Mouse (Mus musculus): ENCODE measurements around the gene Wnt9a.
"Not testable (repeated sequence)": the region's sequence is repeated elsewhere in the genome, so short reads cannot be mapped to it uniquely, and the experiment has no call there.

Wnt9a gene

GRCm38 (mm10) chr11:59306461-59307421 is at the start of gene Wnt9a:
Gene Wnt9a (plus strand): TSS chr11:59306928.
- peak in 1 of 2 experiments; percentile 41 for DNase-seq (ENCODE audit: low spot score in 2 of 2)

GRCm38 (mm10) chr11:59259647-59260046 is 47.1 kb upstream of the Wnt9a start:
- no peak for DNase-seq (ENCODE audit: low spot score in 2 of 2)

- DNase-seq (ENCODE audit: low spot score in 2 of 2) = no peak
Observed at GRCm38 (mm10) chr11:59260706-59261493, 45.8 kb upstream of the Wnt9a start.

- DNase-seq (ENCODE audit: low spot score in 2 of 2) = no peak
Observed at GRCm38 (mm10) chr11:59262308-59262707, 44.4 kb upstream of the Wnt9a start.

- DNase-seq (ENCODE audit: low spot score in 2 of 2) = peak in 1 of 2 experiments; percentile 16
Observed at GRCm38 (mm10) chr11:59263870-59264563, 42.7 kb upstream of the Wnt9a start.

- no peak for DNase-seq (ENCODE audit: low spot score in 2 of 2)
Observed at GRCm38 (mm10) chr11:59264593-59264992, 42.1 kb upstream of the Wnt9a start.

GRCm38 (mm10) chr11:59265154-59265813 is 41.4 kb upstream of the Wnt9a start:
- DNase-seq (ENCODE audit: low spot score in 2 of 2) = no peak

- DNase-seq (ENCODE audit: low spot score in 2 of 2) = no peak
Observed at GRCm38 (mm10) chr11:59266727-59267126, 40.0 kb upstream of the Wnt9a start.

GRCm38 (mm10) chr11:59274184-59274583 is 32.5 kb upstream of the Wnt9a start:
- DNase-seq (ENCODE audit: low spot score in 2 of 2) = no peak

- no peak for DNase-seq (ENCODE audit: low spot score in 2 of 2)
Observed at GRCm38 (mm10) chr11:59276877-59277276, 29.9 kb upstream of the Wnt9a start.

GRCm38 (mm10) chr11:59278047-59278446 is 28.7 kb upstream of the Wnt9a start:
- DNase-seq (ENCODE audit: low spot score in 2 of 2) = no peak

GRCm38 (mm10) chr11:59282111-59282510 is 24.6 kb upstream of the Wnt9a start:
- no peak for DNase-seq (ENCODE audit: low spot score in 2 of 2)

- DNase-seq (ENCODE audit: low spot score in 2 of 2) = no peak
Observed at GRCm38 (mm10) chr11:59282933-59283332, 23.8 kb upstream of the Wnt9a start.

GRCm38 (mm10) chr11:59284146-59284545 is 22.6 kb upstream of the Wnt9a start:
- DNase-seq (ENCODE audit: low spot score in 2 of 2) = no peak

GRCm38 (mm10) chr11:59289706-59290105 is 17.0 kb upstream of the Wnt9a start:
- DNase-seq (ENCODE audit: low spot score in 2 of 2) = peak in 1 of 2 experiments; percentile 11

- DNase-seq (ENCODE audit: low spot score in 2 of 2) = no peak
Observed at GRCm38 (mm10) chr11:59290702-59291303, 15.9 kb upstream of the Wnt9a start, which contains the start of gene Wnt3a. Gene Wnt3a (minus strand): TSS chr11:59290752.

GRCm38 (mm10) chr11:59293616-59294015 is 13.1 kb upstream of the Wnt9a start:
- no peak for DNase-seq (ENCODE audit: low spot score in 2 of 2)

- DNase-seq (ENCODE audit: low spot score in 2 of 2) = peak; percentile 81
Observed at GRCm38 (mm10) chr11:59297941-59298340, 8.8 kb upstream of the Wnt9a start.

GRCm38 (mm10) chr11:59300185-59300584 is 6.5 kb upstream of the Wnt9a start:
- DNase-seq (ENCODE audit: low spot score in 2 of 2) = no peak

- not testable (repeated sequence) for DNase-seq (ENCODE audit: low spot score in 2 of 2)
Observed at GRCm38 (mm10) chr11:59301053-59301452, 5.7 kb upstream of the Wnt9a start.
